ENCODE assay signal across 23 mouse cellular contexts in the genomic region with DNA sequence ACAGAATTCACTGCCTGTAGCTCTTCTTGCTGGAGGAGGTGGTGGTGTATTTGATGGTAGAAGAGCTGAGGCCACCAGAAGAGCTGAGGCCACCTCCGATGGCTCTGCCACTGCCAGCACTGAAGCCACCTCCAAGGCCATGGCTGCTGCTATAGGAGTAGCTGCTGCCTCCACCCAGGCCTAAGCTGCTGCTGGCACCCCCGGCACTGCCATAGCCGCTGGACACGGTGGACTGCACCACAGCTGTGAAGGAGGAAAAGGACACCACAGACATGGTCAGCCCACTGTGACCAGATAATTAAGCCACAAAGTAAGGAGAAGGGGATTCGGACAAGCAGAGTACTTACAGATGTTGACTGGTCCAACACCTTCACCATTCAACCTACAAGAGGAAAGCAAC. TPM values are rescaled to one million over a fixed set of nuclear protein-coding genes. Genes with fewer than 3 reads are reported as not detected.
"Had no signal": no experiment of that assay in that cellular context is flagged by ENCODE, and none has a peak within 500 bp of the region (broad histone marks: within the 10 kb centered on the region; RNA-seq: fewer than 3 reads in every experiment).

No protein-coding gene starts in this region.

RNA-seq across cellular contexts. Expression of gene Krt6a, which starts 3.6 kb away (rescaled TPM):
- polyA plus RNA-seq: heart, embryonic 11.5 days; heart, embryonic 12.5 days; heart, embryonic 13.5 days; heart, embryonic 14.5 days; heart, postnatal 0 days; hindbrain, embryonic 10.5 days; hindbrain, embryonic 11.5 days; hindbrain, embryonic 12.5 days; hindbrain, embryonic 13.5 days; hindbrain, embryonic 14.5 days; inflammation-experienced regulatory T-cells, adult 6 months; intestine, embryonic 14.5 days; kidney, adult 2 months; large intestine, adult 2 months had no signal

RNA-seq across cellular contexts. Expression of gene Krt6b, which starts 10.4 kb away (rescaled TPM):
- polyA plus RNA-seq: heart, embryonic 10.5 days; heart, embryonic 11.5 days; heart, embryonic 12.5 days; heart, embryonic 13.5 days; heart, embryonic 14.5 days; heart, embryonic 15.5 days; hindbrain, embryonic 10.5 days; hindbrain, embryonic 11.5 days; hindbrain, embryonic 12.5 days; hindbrain, embryonic 13.5 days; hindbrain, embryonic 14.5 days; hindbrain, embryonic 15.5 days; hindbrain, embryonic 16.5 days; hindbrain, postnatal 0 days; intestine, embryonic 14.5 days; intestine, embryonic 15.5 days; intestine, embryonic 16.5 days; kidney, adult 2 months; large intestine, adult 2 months had no signal

RNA-seq across cellular contexts. Expression of gene Krt5, which starts 22.2 kb away (rescaled TPM):
- polyA plus RNA-seq: heart, embryonic 14.5 days; heart, postnatal 0 days; hindbrain, embryonic 14.5 days; inflammation-experienced regulatory T-cells, adult 6 months; intestine, embryonic 14.5 days had no signal

RNA-seq across cellular contexts. Expression of gene Gm5478, which starts 43.3 kb away (rescaled TPM):
- polyA plus RNA-seq: heart, embryonic 10.5 days; heart, embryonic 11.5 days; heart, embryonic 12.5 days; heart, embryonic 13.5 days; heart, embryonic 14.5 days; heart, embryonic 15.5 days; heart, embryonic 16.5 days; heart, postnatal 0 days; hindbrain, embryonic 10.5 days; hindbrain, embryonic 11.5 days; hindbrain, embryonic 12.5 days; hindbrain, embryonic 13.5 days; hindbrain, embryonic 14.5 days; hindbrain, embryonic 15.5 days; hindbrain, embryonic 16.5 days; hindbrain, postnatal 0 days; inflammation-experienced regulatory T-cells, adult 6 months; intestine, embryonic 14.5 days; intestine, embryonic 15.5 days; intestine, embryonic 16.5 days; intestine, postnatal 0 days; kidney, adult 2 months; large intestine, adult 2 months had no signal

RNA-seq across cellular contexts. Expression of gene Krt71, which starts 52.4 kb away (rescaled TPM):
- polyA plus RNA-seq: heart, embryonic 10.5 days; heart, embryonic 11.5 days; heart, embryonic 12.5 days; heart, embryonic 13.5 days; heart, embryonic 14.5 days; heart, embryonic 15.5 days; heart, postnatal 0 days; hindbrain, embryonic 10.5 days; hindbrain, embryonic 11.5 days; hindbrain, embryonic 12.5 days; inflammation-experienced regulatory T-cells, adult 6 months; intestine, embryonic 14.5 days; intestine, embryonic 15.5 days; intestine, embryonic 16.5 days; intestine, postnatal 0 days; kidney, adult 2 months; large intestine, adult 2 months had no signal
